Mouse (Mus musculus) stomach, embryonic 16.5 days (tissue): ENCODE results near the gene Clic6. TPM values are rescaled to one million over a fixed set of nuclear protein-coding genes. Genes with fewer than 3 reads are reported as not detected.

Experiments
- ATAC-seq: fragments of 200-750 bp; cut with Nextera tagmentation; 2 replicates; pipeline ENCODE4 v1.8.0; 2017; ENCODE audit warnings: moderate number of reproducible peaks, moderate TSS enrichment; ENCODE audit not compliant: insufficient read depth, low FRiP score
- H3K27ac ChIP-seq: fragments of 300-500 bp; sonication (generic); 2 replicates; pipeline ENCODE4 v1.5.1; 2014; ENCODE audit warnings: low read length
- H3K27me3 ChIP-seq: fragments of 300-500 bp; sonication (generic); 2 replicates; pipeline ENCODE4 v1.6.1; 2014; ENCODE audit warnings: low read length, control low read depth, mixed read lengths; ENCODE audit not compliant: control insufficient read depth, insufficient read depth
- H3K36me3 ChIP-seq: fragments of 300-500 bp; sonication (generic); 2 replicates; pipeline ENCODE4 v1.6.1; 2014; ENCODE audit warnings: low read length; ENCODE audit not compliant: control insufficient read depth, insufficient read depth
- H3K4me1 ChIP-seq: fragments of 300-500 bp; sonication (generic); 2 replicates; pipeline ENCODE4 v1.6.1; 2014; ENCODE audit warnings: low read length, control low read depth, mixed read lengths; ENCODE audit not compliant: control insufficient read depth, insufficient read depth
- H3K4me2 ChIP-seq: fragments of 300-500 bp; sonication (generic); 2 replicates; pipeline ENCODE4 v1.6.1; 2014; ENCODE audit warnings: low read depth, low read length, mixed read lengths
- H3K4me3 ChIP-seq: fragments of 300-500 bp; sonication (generic); replicated peaks from 2 replicates; pipeline ENCODE4 v1.5.1; 2014; ENCODE audit warnings: mild to moderate bottlenecking, low read length
- H3K9ac ChIP-seq: fragments of 300-500 bp; sonication (generic); 2 replicates; pipeline ENCODE4 v1.6.1; 2014; ENCODE audit warnings: low read length
- H3K9me3 ChIP-seq: fragments of 300-500 bp; sonication (generic); replicated peaks from 2 replicates; pipeline ENCODE4 v1.6.1; 2016; ENCODE audit warnings: low read length, control low read depth; ENCODE audit not compliant: control insufficient read depth
- WGBS: fragments of 180-500 bp; shearing (Covaris S2); extraction: QIAGEN DNeasy Blood & Tissue Kit; methylation state at CpG from one replicate; pipeline ENCODE4 v1.1.7; 2014; 5-methylcytosine and 5-hydroxymethylcytosine counted together
- polyA plus RNA-seq: library from polyadenylated mRNA; unstranded; fragments of >200 nt; fragmentation: Nextera tagmentation; extraction: Ambion mirVana; gene quantifications from 2 replicates; pipeline ENCODE4 v1.2.1, GENCODE M21; 2015

Gene Clic6
- polyA plus RNA-seq, 1 experiment from 2014 or later: 20.3 TPM

DNA sequence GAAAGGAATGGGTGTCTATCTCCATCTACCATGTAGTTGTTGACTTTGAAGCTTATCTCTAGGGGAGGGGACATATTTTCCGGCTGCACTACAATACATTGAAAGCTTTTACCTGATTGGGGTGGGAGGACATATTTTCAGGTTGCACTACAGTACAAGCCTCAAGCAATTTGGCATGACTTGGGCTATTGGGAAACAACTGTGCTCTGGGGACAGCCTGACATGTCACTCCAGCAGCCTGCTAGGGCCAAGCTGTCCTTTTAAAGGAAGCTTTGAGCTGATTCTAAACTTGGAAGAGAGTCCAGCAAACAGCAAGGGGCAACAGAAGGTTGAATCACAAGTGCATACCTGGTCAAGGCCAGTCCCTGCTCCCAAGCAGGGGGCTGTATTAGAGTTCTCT lies 69.5 kb downstream of the Clic6 start:
- Histone ChIP-seq H3K4me3 (no peak overlapping the region), H3K9me3 (no peaks in the 10 kb centered on the region), H3K4me2 (no peak overlapping the region), H3K36me3 (no peaks in the 10 kb centered on the region), H3K4me1 (no peaks in the 10 kb centered on the region), H3K27ac (no peak overlapping the region), H3K9ac (no peak overlapping the region), H3K27me3 (no peaks in the 10 kb centered on the region)
- ATAC-seq: no peak
- 73% methylated on average over 1 of the region's 1 CpGs for WGBS

DNA sequence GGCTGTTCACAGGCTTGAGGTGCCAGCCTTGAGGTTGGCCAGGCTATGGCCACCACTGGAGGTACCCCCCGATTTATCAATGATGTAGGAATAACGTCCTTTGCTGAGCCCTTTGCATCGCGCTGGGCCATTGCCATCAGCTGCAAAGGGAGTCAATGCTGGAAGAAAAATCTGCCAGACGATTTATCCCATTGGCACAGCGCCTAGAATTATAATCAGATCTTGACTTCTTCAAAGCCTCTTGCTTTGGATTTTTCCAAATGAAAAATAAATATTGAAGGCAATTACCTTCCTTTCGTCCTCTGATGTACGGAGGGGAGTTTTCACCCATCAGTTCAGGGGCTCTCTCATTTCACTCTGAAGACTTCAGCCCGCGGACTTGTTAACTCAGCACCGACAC lies 79.8 kb downstream of the Clic6 start:
- Histone ChIP-seq H3K4me3 (no peak overlapping the region), H3K4me1 (peaks cover 6% of the 10 kb centered on the region; the same call in 1 of the 2 replicates), H3K27ac (no peak overlapping the region), H3K9me3 (no peaks in the 10 kb centered on the region), H3K9ac (no peak overlapping the region), H3K36me3 (no peaks in the 10 kb centered on the region), H3K4me2 (peak overlapping the region; percentile 32), H3K27me3 (no peaks in the 10 kb centered on the region; the same call in 1 of the 2 replicates)
- WGBS: 43% methylated on average over 11 of the region's 11 CpGs
- ATAC-seq: no peak

DNA sequence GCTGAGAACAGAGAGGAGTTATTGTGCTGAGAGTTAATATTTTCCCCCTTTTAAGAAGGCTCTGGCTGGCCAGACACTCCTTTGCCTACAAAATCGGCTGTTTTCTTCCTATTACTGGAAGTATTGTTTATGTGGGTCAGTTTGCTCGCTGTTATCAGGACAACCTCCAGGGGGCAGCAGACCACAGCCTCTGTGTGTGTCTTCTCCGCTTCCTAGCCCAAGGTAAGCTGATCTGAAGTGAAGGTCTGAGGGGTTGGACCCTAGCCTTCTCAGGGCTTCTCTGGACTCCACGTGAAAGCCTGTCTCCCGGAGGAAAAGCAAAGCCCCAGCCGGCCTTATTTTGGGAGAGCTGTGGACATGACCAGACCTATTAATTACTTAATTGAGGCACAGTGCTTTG lies 80.2 kb downstream of the Clic6 start:
- no peaks in the 10 kb centered on the region for H3K9me3 ChIP-seq
- H3K4me1 ChIP-seq: peaks cover 6% of the 10 kb centered on the region; the same call in 1 of the 2 replicates
- H3K27me3 ChIP-seq: no peaks in the 10 kb centered on the region; the same call in 1 of the 2 replicates
- WGBS: 3% methylated on average over 6 of the region's 6 CpGs
- ATAC-seq: no peak; the same call in 1 of the 2 replicates
- no peak overlapping the region for H3K4me3 ChIP-seq
- no peaks in the 10 kb centered on the region for H3K36me3 ChIP-seq
- H3K27ac ChIP-seq: no peak overlapping the region
- H3K4me2 ChIP-seq: peak overlapping the region; percentile 32
- H3K9ac ChIP-seq: no peak overlapping the region

DNA sequence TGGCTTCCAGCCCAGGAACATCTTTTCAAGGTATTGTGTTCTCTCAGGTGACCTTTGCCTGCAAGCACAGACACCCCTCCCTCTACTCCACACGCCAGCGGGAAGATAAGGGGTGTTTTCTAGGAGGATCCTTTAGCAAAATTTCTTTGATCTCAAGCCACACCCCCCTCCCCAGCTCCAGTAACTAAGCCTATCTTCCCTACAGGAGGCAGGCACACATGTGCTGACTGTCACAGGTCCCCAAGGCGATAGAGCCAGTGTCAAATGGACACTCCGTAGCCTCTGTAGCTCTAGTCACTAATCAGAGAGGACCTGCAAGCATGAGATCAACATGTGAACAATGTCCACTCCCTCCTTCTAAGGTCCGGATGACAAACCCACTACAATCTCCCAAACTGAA lies 80.6 kb downstream of the Clic6 start:
- no peak overlapping the region for H3K9ac ChIP-seq
- 18% methylated on average over 5 of the region's 5 CpGs for WGBS
- no peak for ATAC-seq

DNA sequence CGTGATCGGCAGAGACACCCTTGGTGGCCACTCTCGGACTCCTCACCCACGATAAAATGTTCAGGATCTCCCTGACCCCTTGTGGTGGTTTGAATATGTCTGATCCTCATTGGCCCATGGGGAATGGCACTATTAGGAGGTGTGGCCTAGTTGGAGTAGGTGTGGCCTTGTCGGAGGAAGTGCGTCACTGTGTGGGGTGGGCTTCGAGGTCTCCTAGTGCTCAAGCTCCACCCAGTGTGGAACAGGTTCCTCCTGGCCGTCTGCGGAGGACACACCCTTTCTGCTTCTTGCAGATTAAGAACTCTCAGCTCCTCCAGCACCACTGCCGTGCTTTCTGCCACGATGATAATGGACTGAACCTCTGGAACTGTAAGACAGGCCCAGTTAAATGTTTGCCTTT lies 85.7 kb downstream of the Clic6 start:
- Histone ChIP-seq H3K4me1 (peaks cover 1% of the 10 kb centered on the region; the same call in 1 of the 2 replicates), H3K9me3 (no peaks in the 10 kb centered on the region), H3K9ac (no peak overlapping the region), H3K4me2 (no peak overlapping the region), H3K27ac (no peak overlapping the region), H3K4me3 (no peak overlapping the region), H3K27me3 (no peaks in the 10 kb centered on the region; the same call in 1 of the 2 replicates), H3K36me3 (no peaks in the 10 kb centered on the region)
- 85% methylated on average over 11 of the region's 11 CpGs for WGBS
- ATAC-seq: 0 out of 2 replicates have a peak, but pooled peaks have one; percentile 25

More for the DNA sequence above, 80.6 kb downstream of the Clic6 start:
- H3K4me1 ChIP-seq: peaks cover 6% of the 10 kb centered on the region; the same call in 1 of the 2 replicates
- H3K4me2 ChIP-seq: no peak overlapping the region
- no peak overlapping the region for H3K27ac ChIP-seq
- no peaks in the 10 kb centered on the region for H3K36me3 ChIP-seq
- no peaks in the 10 kb centered on the region for H3K9me3 ChIP-seq
- no peak overlapping the region for H3K4me3 ChIP-seq
- H3K27me3 ChIP-seq: no peaks in the 10 kb centered on the region; the same call in 1 of the 2 replicates

DNA sequence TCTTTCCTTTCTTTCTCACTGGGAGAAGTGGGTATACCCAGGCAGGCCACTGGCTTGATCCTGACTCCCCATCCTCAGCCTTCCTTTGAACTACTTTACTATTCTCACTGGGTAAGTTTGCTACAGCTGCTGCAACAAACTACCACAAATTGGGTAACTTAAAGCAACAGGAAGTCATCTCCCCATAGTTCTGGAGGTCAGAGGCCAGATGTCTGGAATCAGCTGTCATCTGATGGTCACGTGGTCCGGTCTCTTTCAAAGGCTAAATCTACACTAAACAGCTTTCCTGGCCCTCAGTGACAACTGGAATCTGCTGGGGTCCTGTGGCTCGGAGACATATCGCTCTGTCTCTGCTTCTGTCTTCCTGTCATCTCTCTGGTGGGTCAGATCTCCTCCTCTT lies 87.7 kb downstream of the Clic6 start:
- Histone ChIP-seq H3K27me3 (no peaks in the 10 kb centered on the region), H3K4me3 (no peak overlapping the region), H3K27ac (no peak overlapping the region)

DNA sequence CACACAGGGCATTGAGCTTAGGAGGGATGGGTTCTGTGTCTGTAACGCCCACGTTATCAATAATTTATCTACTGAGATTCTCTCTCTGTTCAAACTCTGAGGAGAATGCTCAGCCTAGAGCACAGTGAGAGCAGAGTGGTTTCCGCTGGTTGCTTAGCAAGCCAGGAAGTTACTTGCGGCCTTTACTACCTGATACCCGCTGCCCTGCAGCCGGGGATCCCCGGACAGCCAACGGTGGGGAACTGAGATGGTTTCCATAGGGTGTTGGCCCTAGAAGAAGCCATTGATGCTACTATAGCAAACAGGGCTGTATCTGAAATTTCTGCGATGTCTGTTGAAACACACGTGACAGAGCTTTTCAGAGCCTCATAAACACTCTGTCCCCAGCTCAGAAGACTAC lies 90.3 kb downstream of the Clic6 start:
- Histone ChIP-seq H3K27me3 (no peaks in the 10 kb centered on the region), H3K27ac (no peak overlapping the region), H3K9me3 (no peaks in the 10 kb centered on the region), H3K36me3 (no peaks in the 10 kb centered on the region), H3K4me3 (no peak overlapping the region), H3K4me1 (no peaks in the 10 kb centered on the region), H3K9ac (no peak overlapping the region), H3K4me2 (no peak overlapping the region)
- no peak for ATAC-seq
- WGBS: 74% methylated on average over 10 of the region's 10 CpGs

More for the DNA sequence above, 87.7 kb downstream of the Clic6 start:
- WGBS: 47% methylated on average over 4 of the region's 4 CpGs
- no peak overlapping the region for H3K9ac ChIP-seq
- H3K4me2 ChIP-seq: no peak overlapping the region
- no peaks in the 10 kb centered on the region for H3K36me3 ChIP-seq
- H3K9me3 ChIP-seq: no peaks in the 10 kb centered on the region
- H3K4me1 ChIP-seq: no peaks in the 10 kb centered on the region
- no peak for ATAC-seq

DNA sequence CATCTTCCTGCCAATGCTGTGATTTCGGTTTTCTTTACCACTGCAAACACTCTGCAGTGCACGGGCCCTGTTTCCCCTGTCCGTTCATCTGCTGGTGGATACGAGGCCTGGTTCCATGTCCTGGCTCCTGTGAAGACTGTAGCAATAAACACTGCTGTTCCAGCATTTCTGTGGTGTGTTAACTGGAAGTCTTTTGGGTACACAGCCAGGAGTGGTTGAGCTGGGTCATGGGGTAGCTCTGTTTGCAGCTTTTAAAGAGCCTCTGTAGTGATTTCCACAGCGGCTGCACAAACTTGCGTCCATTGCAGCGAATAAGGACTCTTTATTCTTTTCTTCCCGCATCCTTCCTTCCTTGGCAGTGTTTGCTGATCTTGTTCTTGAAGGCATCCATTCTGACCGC lies 91.8 kb downstream of the Clic6 start:
- no peak for ATAC-seq
- Histone ChIP-seq H3K4me2 (no peak overlapping the region), H3K27ac (no peak overlapping the region; the same call in 1 of the 2 replicates), H3K4me1 (peaks cover 5% of the 10 kb centered on the region; the same call in 1 of the 2 replicates), H3K36me3 (no peaks in the 10 kb centered on the region), H3K9me3 (no peaks in the 10 kb centered on the region), H3K9ac (no peak overlapping the region), H3K27me3 (no peaks in the 10 kb centered on the region), H3K4me3 (no peak overlapping the region)
- WGBS: 67% methylated on average over 9 of the region's 9 CpGs

DNA sequence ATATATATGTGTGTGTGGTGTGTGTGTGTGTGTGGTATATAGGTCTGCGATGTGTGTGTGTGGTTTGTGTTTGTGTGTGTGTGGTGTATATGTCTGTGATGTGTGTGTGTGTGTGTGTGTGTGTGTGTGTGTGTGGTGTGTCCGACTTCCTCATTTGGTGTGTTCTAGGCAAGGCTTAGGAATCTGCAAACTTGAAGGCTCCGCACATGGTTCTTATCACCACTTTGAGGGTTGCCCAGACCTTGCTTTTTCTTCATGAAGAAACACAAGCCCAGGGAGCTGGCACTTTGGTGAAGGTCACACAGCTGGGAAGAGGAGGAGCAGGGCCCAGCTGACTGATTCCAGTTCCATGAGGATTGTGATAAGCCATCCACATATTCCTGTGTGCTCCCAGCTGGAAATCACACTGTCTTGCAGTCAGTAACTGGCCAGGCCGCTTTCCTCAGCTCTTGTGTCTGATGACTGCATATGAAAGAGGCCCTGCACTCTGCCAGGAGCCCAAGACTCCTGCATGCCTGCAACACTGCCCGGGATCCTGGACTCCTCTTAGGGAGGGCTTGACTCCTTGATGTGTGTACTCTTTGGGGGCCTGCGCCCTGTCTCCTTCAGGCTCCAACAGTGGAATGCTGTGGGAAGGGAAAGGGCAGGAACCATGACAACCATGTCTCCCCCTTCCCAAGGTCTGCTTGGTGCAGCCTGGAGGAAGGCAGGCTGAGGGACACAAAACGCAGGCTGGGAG lies 93.5 kb downstream of the Clic6 start:
- Histone ChIP-seq H3K4me2 (no peak overlapping the region), H3K36me3 (no peaks in the 10 kb centered on the region), H3K27me3 (no peaks in the 10 kb centered on the region), H3K27ac (no peak overlapping the region), H3K4me1 (peaks cover 5% of the 10 kb centered on the region; the same call in 1 of the 2 replicates), H3K9me3 (no peaks in the 10 kb centered on the region), H3K4me3 (no peak overlapping the region), H3K9ac (no peak overlapping the region)
- 65% methylated on average over 7 of the region's 7 CpGs for WGBS
- ATAC-seq: no peak
